Mouse (Mus musculus): ENCODE data around the gene Mki67.
"Not testable (repeated sequence)": the region's sequence is repeated elsewhere in the genome, so short reads cannot be mapped to it uniquely, and the experiment has no call there.

Mki67 gene

GRCm38 (mm10) chr7:135716968-135717557 lies 902 bp upstream of the Mki67 start:
- CTCF ChIA-PET = no interaction called here

GRCm38 (mm10) chr7:135716445-135716877 lies 300 bp upstream of the Mki67 start:
- CTCF ChIA-PET = interaction anchor here (0.6 kb wide), 1 partner anchor 1705 kb away, joined by 4 read pairs; no protein-coding TSS in a partner anchor

DNA sequence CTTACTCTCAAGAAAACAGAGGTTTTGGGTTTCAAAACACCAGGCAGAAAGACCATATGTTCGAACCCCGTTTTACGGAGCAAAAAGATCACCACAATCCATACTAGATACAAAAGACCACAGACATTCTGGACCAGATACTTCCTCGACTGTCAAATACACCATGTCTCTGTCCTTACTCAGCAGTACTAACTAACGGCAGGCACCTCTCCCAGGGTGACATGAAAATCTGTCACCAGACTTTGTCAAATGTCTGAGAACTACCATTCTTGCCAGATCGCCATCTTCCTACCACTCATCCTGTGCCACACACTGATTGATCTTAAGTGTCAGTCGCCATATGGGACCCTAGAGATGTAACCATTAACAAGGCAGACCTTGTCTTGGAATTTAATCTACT lies 995 bp downstream of the Mki67 start:
- CTCF ChIA-PET = no interaction called here

- CTCF ChIA-PET = no interaction called here
Measured at GRCm38 (mm10) chr7:135713326-135713725, 2.8 kb downstream of the Mki67 start.

DNA sequence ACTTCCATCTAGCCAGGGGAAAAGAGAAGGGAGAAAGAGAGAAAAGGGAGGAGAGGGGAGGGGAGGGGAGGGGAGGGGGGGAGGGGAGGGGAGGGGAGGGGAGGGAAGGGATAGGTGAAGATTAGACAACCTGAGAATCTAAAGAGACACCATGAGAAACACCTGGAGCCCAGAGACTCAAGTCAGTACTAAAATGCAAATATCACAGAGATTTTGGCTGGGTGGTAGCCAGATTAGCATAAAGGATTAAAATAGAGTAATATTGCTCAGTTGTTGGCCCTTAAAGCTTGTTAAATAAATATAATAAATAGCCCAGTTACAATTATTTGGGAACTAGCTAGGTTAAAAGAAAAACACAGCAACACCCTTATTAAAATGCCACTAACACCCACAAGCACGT lies 3.6 kb downstream of the Mki67 start:
- CTCF ChIA-PET = interaction anchor here (0.5 kb wide), 1 partner anchor 218 kb away, joined by 4 read pairs; no protein-coding TSS in a partner anchor

GRCm38 (mm10) chr7:135710702-135711101 lies 5.5 kb downstream of the Mki67 start:
- CTCF ChIA-PET = interaction anchor here (0.6 kb wide), 1 partner anchor 26 kb away, joined by 3 read pairs; no protein-coding TSS in a partner anchor

GRCm38 (mm10) chr7:135705753-135706152 lies 10.4 kb downstream of the Mki67 start:
- CTCF ChIA-PET = no interaction called here

DNA sequence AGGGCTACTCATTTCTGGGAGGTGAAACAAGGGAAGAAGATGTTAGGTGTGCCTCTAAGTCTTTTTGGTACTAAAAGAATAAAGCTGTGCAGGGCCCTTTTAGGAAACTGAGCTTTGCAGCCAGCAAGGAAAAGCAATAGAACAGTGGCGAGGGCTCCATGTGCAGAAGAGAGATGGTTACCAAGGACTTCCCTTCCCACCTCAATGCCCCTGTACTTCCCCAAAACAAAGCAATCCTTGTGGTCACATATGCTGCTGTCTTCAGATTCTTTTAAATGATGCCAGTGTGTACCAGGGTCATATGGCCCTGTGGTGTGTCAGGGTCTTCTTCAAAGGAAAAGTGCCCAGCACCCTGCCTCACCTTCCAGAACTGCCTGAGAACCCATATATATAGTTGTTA lies 11.1 kb downstream of the Mki67 start:
- CTCF ChIA-PET = no interaction called here

DNA sequence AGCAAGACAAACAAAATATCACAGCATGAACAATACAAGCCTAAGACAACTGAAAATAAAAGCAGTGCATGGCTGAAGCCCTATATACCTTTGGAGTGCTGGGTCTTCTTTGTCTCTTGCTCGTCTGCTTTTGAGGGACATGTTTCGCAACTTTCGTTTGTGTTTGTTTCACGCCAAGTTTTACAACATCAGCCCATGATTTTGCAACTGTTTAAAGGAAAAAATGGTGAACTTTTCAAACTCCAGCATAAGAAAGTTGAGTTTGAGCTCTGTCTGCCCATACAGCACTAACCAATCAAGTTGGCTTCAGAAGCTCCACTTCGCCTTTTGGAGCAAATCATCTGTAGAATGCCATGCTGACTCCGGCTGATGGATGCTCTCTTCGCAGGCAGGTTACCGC lies 11.9 kb downstream of the Mki67 start:
- CTCF ChIA-PET = no interaction called here

GRCm38 (mm10) chr7:135703600-135704148 lies 12.5 kb downstream of the Mki67 start:
- CTCF ChIA-PET = no interaction called here

GRCm38 (mm10) chr7:135699351-135699750 lies 16.8 kb downstream of the Mki67 start:
- CTCF ChIA-PET = not testable (repeated sequence)

DNA sequence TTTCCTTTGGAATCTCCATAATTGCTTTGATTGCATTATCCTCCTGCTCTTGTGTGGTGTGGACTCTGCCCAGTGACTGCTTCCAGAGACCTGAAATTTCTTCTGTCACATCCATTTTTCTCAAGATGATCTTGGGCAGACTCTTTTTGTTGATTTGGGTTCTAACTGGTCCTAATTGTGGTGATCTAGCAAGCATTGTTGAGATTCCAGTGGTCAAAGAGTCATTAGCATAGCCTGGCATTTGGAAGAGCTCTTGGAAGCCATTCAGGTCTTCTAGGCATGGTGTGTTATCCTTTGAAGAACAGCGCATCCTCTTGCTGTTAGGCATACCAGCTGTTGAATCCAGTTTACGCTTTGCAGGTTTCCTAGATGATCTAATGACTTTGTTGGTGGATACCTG lies 17.8 kb downstream of the Mki67 start:
- CTCF ChIA-PET = no interaction called here

DNA sequence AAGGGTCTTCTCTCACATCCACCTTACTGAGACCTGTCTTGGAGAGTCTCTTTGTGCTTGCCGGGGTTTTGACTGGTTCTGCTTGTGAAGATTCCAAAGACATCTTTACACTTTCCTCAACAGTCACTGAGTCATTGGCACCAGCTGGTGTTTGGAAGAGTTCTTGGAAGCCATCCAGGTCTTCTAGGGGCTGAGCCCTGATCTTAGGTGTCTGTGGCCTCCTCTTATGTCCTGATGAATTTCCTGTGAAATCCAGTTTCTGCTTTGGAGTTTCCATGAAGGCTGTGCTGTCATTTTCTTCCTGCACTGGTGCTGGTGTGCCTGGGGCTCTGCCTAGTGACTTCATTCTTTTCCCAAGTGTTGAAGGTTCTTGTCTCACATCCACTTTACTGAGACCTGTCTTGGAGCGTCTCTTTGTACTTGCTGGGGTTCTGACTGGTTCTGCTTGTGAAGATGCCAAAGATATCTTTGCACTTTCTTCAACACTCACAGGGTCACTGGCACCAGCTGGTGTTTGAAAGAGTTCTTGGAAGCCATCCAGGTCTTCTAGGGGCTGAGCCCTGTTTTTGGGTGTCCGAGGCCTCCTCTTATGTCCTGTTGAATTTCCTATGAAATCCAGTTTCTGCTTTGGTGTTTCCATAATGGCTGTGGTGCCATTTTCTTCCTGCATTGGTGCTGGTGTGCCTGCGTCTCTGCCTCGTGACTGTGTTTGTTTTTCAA lies 19.0 kb downstream of the Mki67 start:
- CTCF ChIA-PET = not testable (repeated sequence)

GRCm38 (mm10) chr7:135696127-135696526 lies 20.0 kb downstream of the Mki67 start:
- CTCF ChIA-PET = no interaction called here

- CTCF ChIA-PET = no interaction called here
Measured at GRCm38 (mm10) chr7:135694796-135695195, 21.4 kb downstream of the Mki67 start.

- CTCF ChIA-PET = no interaction called here
Measured at GRCm38 (mm10) chr7:135694130-135694529, 22.0 kb downstream of the Mki67 start.

DNA sequence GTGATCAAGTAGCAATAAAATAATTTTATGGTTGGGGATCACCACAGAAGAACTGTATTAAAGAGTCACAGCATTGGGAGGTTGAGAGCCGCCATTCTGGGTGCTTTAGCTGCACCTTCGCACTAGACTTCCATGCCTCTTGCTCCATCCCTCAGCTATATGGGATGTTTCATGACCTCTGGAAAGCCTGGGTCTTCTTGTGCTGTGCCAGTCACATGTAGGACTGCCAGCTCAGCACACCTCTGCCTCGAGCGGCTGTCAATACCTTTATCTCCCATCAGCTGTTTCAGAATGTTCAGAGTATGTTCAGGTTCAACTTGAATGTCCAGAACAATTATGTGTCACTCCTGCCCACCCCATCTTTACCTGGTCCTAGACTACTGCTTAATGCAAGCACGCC lies 24.2 kb downstream of the Mki67 start:
- CTCF ChIA-PET = no interaction called here

DNA sequence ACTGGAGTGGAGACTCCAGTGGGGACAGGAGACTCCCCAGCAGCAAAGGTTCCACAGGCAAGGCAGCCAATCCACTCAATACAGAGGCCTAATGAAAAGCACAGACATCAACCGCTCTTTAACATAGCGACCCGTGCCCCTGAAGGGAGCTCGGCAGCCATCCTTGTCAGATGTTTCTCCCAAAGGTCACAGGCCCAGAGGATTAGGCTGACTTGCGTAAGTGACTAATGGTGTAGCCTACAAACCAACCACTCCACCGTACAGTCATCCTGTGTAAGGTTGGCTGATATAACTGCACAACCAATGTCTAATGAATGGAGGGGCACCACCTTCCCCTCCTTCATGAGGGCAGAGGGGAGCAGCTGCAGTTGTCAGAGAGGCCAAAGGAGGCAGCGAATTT lies 26.8 kb downstream of the Mki67 start:
- CTCF ChIA-PET = interaction anchor here (0.7 kb wide), 1 partner anchor 13 kb away, joined by 4 read pairs; no protein-coding TSS in a partner anchor

DNA sequence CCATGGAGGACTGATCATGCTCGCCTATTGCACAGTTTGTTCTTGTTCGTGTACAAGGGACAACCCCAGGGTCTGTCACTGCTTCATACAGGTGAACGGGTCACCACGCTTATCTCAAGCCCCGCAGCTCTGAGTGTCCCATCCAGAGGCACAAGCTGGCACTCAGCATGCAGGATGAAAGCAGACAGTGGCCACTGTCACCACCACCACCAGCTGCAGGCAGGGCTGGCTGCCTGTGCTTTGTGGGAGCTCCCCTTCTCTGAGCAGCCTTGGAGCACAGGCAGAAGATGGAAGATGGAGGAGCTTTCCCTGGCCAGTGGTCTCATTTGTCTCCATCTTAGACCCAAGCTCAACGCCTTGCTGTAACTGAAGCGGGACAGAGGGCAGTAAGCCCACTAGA lies 31.2 kb downstream of the Mki67 start:
- CTCF ChIA-PET = interaction anchor here (0.5 kb wide), 1 partner anchor 193 kb away, joined by 4 read pairs; no protein-coding TSS in a partner anchor

DNA sequence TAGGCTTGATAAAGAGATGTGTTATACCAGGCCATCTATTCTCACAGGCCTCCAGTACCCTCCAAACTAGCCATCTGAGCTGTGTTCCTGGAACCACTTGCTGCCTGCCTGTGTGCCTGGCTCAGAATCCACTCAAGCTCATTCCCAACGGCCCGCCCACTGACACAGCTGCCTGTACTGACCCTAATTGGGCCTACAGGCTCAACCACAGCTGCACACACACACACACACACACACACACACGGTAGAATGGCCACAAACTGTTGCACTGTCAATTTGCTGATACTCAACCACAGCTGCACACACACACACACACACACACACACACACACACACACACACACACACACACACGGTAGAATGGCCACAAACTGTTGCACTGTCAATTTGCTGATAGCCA lies 32.1 kb downstream of the Mki67 start:
- CTCF ChIA-PET = not testable (repeated sequence)

- CTCF ChIA-PET = no interaction called here
Measured at GRCm38 (mm10) chr7:135680334-135680733, 35.8 kb downstream of the Mki67 start.

DNA sequence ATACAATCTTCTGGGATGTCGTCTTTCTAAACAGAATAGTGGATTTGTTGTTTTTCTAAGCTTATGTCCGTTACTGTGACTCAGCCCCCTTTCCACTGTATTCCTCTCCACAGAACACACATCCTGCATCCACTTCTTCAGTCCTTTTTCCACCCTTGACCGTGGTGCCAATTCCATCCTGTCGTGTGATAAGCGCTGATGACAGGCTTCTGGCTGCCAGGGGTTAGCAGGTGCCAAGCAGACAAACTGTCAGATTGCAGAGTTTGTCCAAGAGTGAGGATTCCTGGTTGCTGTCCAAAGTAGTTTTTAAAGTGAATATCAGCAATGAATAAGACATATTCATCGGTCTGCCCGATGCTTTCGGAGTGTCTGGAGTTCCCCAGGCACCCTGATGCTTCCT lies 39.4 kb downstream of the Mki67 start:
- CTCF ChIA-PET = interaction anchor here (0.5 to 0.7 kb wide), 2 partner anchors 9 to 13 kb away, joined by 3 to 4 read pairs; no protein-coding TSS in a partner anchor

DNA sequence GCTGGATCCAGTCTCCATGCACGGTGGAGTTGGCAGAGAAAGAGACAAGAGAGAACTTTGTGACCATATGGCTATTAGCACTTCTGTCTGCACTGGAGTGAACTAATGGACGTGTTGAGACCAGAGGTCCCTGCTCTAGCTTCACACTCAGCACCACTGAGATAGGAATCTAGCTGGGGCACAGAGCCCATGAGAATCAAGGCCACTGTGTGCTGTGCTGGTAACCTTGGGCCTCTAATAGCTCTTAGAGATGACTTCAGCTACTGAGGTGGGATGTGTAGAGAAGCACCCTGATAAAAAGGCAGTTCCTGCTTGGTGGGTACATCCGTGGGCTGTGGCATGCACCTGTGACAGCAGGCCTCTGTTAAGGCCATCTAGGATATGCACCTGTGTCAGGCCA lies 42.6 kb downstream of the Mki67 start:
- CTCF ChIA-PET = no interaction called here

Data from spleen, embryonic (tissue).